Mouse (Mus musculus) lung, postnatal 0 days (tissue): ENCODE measurements around the gene Zfp941. TPM values are rescaled to one million over a fixed set of nuclear protein-coding genes. Genes with fewer than 3 reads are reported as not detected.
"Not testable (repeated sequence)": the region's sequence is repeated elsewhere in the genome, so short reads cannot be mapped to it uniquely, and the experiment has no call there.

Experiments used
- ATAC-seq: fragments of 200-750 bp; cut with Nextera tagmentation; 2 replicates; pipeline ENCODE4 v1.8.0; 2017; ENCODE audit warnings: moderate library complexity
- DNase-seq: peaks from one replicate; pipeline ENCODE4 v3.0.0-alpha.2; 2016; ENCODE audit warnings: low spot score
- H3K27ac ChIP-seq: fragments of 300-500 bp; sonication (generic); 2 replicates; pipeline ENCODE4 v1.5.1; 2014; ENCODE audit warnings: antibody characterized with exemption, mild to moderate bottlenecking, low read length, mixed read lengths
- H3K27me3 ChIP-seq: fragments of 300-500 bp; sonication (generic); replicated peaks from 2 replicates; pipeline ENCODE4 v1.6.1; 2014; ENCODE audit warnings: low read length, mixed read lengths; ENCODE audit not compliant: insufficient read depth
- H3K36me3 ChIP-seq: fragments of 300-500 bp; sonication (generic); 2 replicates; pipeline ENCODE4 v1.6.1; 2014; ENCODE audit warnings: low read length, mixed read lengths; ENCODE audit not compliant: insufficient read depth
- H3K4me1 ChIP-seq: fragments of 300-500 bp; sonication (generic); 2 replicates; pipeline ENCODE4 v1.6.1; 2014; ENCODE audit warnings: antibody characterized with exemption, low read depth, low read length, mixed read lengths; ENCODE audit not compliant: insufficient read depth
- H3K4me2 ChIP-seq: fragments of 300-500 bp; sonication (generic); replicated peaks from 2 replicates; pipeline ENCODE4 v1.6.1; 2014; ENCODE audit warnings: low read depth, mild to moderate bottlenecking, low read length, moderate library complexity, mixed read lengths
- H3K4me3 ChIP-seq: fragments of 300-500 bp; sonication (generic); 2 replicates; pipeline ENCODE4 v1.5.1; 2014; ENCODE audit warnings: low read depth, low read length
- H3K9ac ChIP-seq: fragments of 300-500 bp; sonication (generic); replicated peaks from 2 replicates; pipeline ENCODE4 v1.6.1; 2014; ENCODE audit warnings: low read depth, mild to moderate bottlenecking
- H3K9me3 ChIP-seq: fragments of 300-500 bp; sonication (generic); 2 replicates; pipeline ENCODE4 v1.6.1; 2016; ENCODE audit warnings: low read length, mixed read lengths
- CTCF ChIP-seq: IDR thresholded peaks from 2 replicates; pipeline ENCODE4 v1.5.1; 2016; ENCODE audit warnings: antibody characterized with exemption, mild to moderate bottlenecking
- EP300 ChIP-seq: IDR thresholded peaks from 2 replicates; pipeline ENCODE4 v1.6.1; 2016; ENCODE audit warnings: antibody characterized with exemption, mild to moderate bottlenecking, control low read depth
- WGBS: fragments of 180-500 bp; shearing (Covaris S2); extraction: QIAGEN DNeasy Blood & Tissue Kit; methylation state at CpG from one replicate; pipeline ENCODE4 v1.1.7; 2014; 5-methylcytosine and 5-hydroxymethylcytosine counted together
- polyA plus RNA-seq: library from polyadenylated mRNA; unstranded; fragments of >200 nt; fragmentation: Nextera tagmentation; extraction: Ambion mirVana; gene quantifications from 2 replicates; pipeline ENCODE4 v1.2.1, GENCODE M21; 2015

Gene Zfp941
- polyA plus RNA-seq, 1 experiment from 2014 or later, result 0.30 TPM

- H3K9me3 ChIP-seq, result no peaks in the 10 kb centered on the region
- WGBS, result 37% methylated on average over 4 of the region's 4 CpGs
- TF ChIP-seq CTCF, result no peak
- TF ChIP-seq EP300, result no peak
- DNase-seq (no peak), ATAC-seq (no peak)
- no peak overlapping the region for H3K4me2 ChIP-seq
- no peaks in the 10 kb centered on the region for H3K36me3 ChIP-seq
- no peak overlapping the region for H3K27ac ChIP-seq
- H3K27me3 ChIP-seq, result no peaks in the 10 kb centered on the region
- no peak overlapping the region for H3K4me3 ChIP-seq
- no peak overlapping the region for H3K9ac ChIP-seq
- no peaks in the 10 kb centered on the region for H3K4me1 ChIP-seq
Measured at GRCm38 (mm10) chr7:140793541-140793940, 28.4 kb downstream of the Zfp941 start.

- ATAC-seq, result no peak
- no peak for TF ChIP-seq CTCF
- TF ChIP-seq EP300, result no peak
- 82% methylated on average over 7 of the region's 7 CpGs for WGBS
Measured at GRCm38 (mm10) chr7:140788053-140788435, 33.9 kb downstream of the Zfp941 start.

GRCm38 (mm10) chr7:140787406-140788052 lies 34.4 kb downstream of the Zfp941 start, which contains the start of gene Syce1:
Syce1 (minus strand) TSS chr7:140787852.
- TF ChIP-seq EP300, result no peak
- no peak for TF ChIP-seq CTCF
- ATAC-seq, result no peak
- no peak within 1 kb of the TSS for H3K27ac ChIP-seq
- no peak for DNase-seq
- WGBS, result 76% methylated on average over 33 of the region's 33 CpGs
- no peaks in the 10 kb centered on the region for H3K27me3 ChIP-seq
- H3K36me3 ChIP-seq, result no peaks in the 10 kb centered on the region
- H3K4me3 ChIP-seq, result no peak within 1 kb of the TSS
- H3K4me2 ChIP-seq, result no peak within 1 kb of the TSS
- no peaks in the 10 kb centered on the region for H3K9me3 ChIP-seq
- no peak within 1 kb of the TSS for H3K9ac ChIP-seq
- no peaks in the 10 kb centered on the region for H3K4me1 ChIP-seq

More at GRCm38 (mm10) chr7:140788053-140788435, 33.9 kb downstream of the Zfp941 start:
- DNase-seq, result no peak
- no peaks in the 10 kb centered on the region for H3K9me3 ChIP-seq
- no peak overlapping the region for H3K27ac ChIP-seq
- no peaks in the 10 kb centered on the region for H3K27me3 ChIP-seq
- H3K4me2 ChIP-seq, result no peak overlapping the region
- H3K9ac ChIP-seq, result no peak overlapping the region
- no peaks in the 10 kb centered on the region for H3K36me3 ChIP-seq
- no peak overlapping the region for H3K4me3 ChIP-seq
- no peaks in the 10 kb centered on the region for H3K4me1 ChIP-seq

GRCm38 (mm10) chr7:140780548-140780947 lies 41.4 kb downstream of the Zfp941 start:
- Histone ChIP-seq H3K9ac (no peak overlapping the region), H3K27me3 (no peaks in the 10 kb centered on the region), H3K4me1 (no peaks in the 10 kb centered on the region), H3K9me3 (no peaks in the 10 kb centered on the region), H3K4me3 (no peak overlapping the region), H3K36me3 (no peaks in the 10 kb centered on the region), H3K4me2 (no peak overlapping the region), H3K27ac (no peak overlapping the region)
- WGBS, result 64% methylated on average over 4 of the region's 4 CpGs
- no peak for TF ChIP-seq CTCF
- TF ChIP-seq EP300, result no peak
- DNase-seq, result no peak
- no peak for ATAC-seq

- no peaks in the 10 kb centered on the region for H3K36me3 ChIP-seq
- DNase-seq, result no peak
- no peak overlapping the region for H3K9ac ChIP-seq
- H3K27me3 ChIP-seq, result no peaks in the 10 kb centered on the region
- H3K4me3 ChIP-seq, result no peak overlapping the region
- no peak for TF ChIP-seq CTCF
- no peak for TF ChIP-seq EP300
- H3K9me3 ChIP-seq, result no peaks in the 10 kb centered on the region
- ATAC-seq, result no peak
- no peaks in the 10 kb centered on the region for H3K4me1 ChIP-seq
- H3K4me2 ChIP-seq, result no peak overlapping the region
- no peak overlapping the region for H3K27ac ChIP-seq
- WGBS, result 65% methylated on average over 12 of the region's 12 CpGs
Measured at GRCm38 (mm10) chr7:140765888-140766739, 55.9 kb downstream of the Zfp941 start.

GRCm38 (mm10) chr7:140765391-140765790 lies 56.6 kb downstream of the Zfp941 start:
- H3K27me3 ChIP-seq, H3K9me3 ChIP-seq, H3K27ac ChIP-seq, H3K9ac ChIP-seq, H3K4me1 ChIP-seq, H3K4me3 ChIP-seq, H3K4me2 ChIP-seq, ATAC-seq, DNase-seq, H3K36me3 ChIP-seq: not testable (repeated sequence)
- 65% methylated on average over 1 of the region's 1 CpGs for WGBS
